Mouse (Mus musculus) left cerebral cortex, postnatal 4 days (tissue): ENCODE data around the gene Eya3. TPM values are rescaled to one million over a fixed set of nuclear protein-coding genes. Genes with fewer than 3 reads are reported as not detected.

Experiments
- total RNA-seq, 2 experiments: library from RNA; stranded (reverse); gene quantifications; 2 replicates each; pipeline ENCODE4 v1.2.3; 2021

Gene Eya3
- total RNA-seq, 2 experiments from 2014 or later, result 24.5 to 25.7 TPM

Other genes with a start within 250 kb of the Eya3 start
- gene Phactr4, start 216.5 kb upstream of the Eya3 start, total RNA-seq, result 10 to 100 TPM in 1 of 2 experiments, 1 to 10 TPM in 1; 9.3 to 11.5 TPM
- 10 to 100 TPM; 10.0 to 12.2 TPM for gene Med18, start 175.1 kb upstream of the Eya3 start, total RNA-seq
- gene Sesn2, start 128.5 kb upstream of the Eya3 start, total RNA-seq, result 1 to 10 TPM; 6.8 to 7.0 TPM
- gene Atpif1, start 105.3 kb upstream of the Eya3 start, total RNA-seq, result 100 to 1,000 TPM; 652 to 682 TPM
- gene Dnajc8, start 103.4 kb upstream of the Eya3 start, total RNA-seq, result 10 to 100 TPM; 83.6 to 83.7 TPM
- 1 to 10 TPM in 1 of 2 experiments, under 1 TPM in 1; 0.58 to 1.1 TPM for gene Ptafr, start 74.9 kb upstream of the Eya3 start, total RNA-seq
- 1 to 10 TPM; 4.3 to 4.8 TPM for gene Xkr8, start 93.6 kb downstream of the Eya3 start, total RNA-seq
- gene Smpdl3b, start 118.3 kb downstream of the Eya3 start, total RNA-seq, result 1 to 10 TPM in 1 of 2 experiments, under 1 TPM in 1; 0.97 to 1.2 TPM
- 10 to 100 TPM; 15.4 to 16.0 TPM for gene Rpa2, start 129.3 kb downstream of the Eya3 start, total RNA-seq
- under 1 TPM; 0.52 to 0.81 TPM for gene Themis2, start 157.4 kb downstream of the Eya3 start, total RNA-seq
- gene Ppp1r8, start 204.2 kb downstream of the Eya3 start, total RNA-seq, result 10 to 100 TPM; 47.5 to 55.0 TPM
- 100 to 1,000 TPM; 146 to 153 TPM for gene Stx12, start 245.5 kb downstream of the Eya3 start, total RNA-seq